8 mouse cellular contexts compared by ENCODE assay signal in genomic region chr2:126674441-126675168, GRCm38 (mm10). TPM values are rescaled to one million over a fixed set of nuclear protein-coding genes. Genes with fewer than 3 reads are reported as not detected.
DNase-seq lines count a peak whose midpoint lies in the region; ATAC-seq and TF ChIP-seq lines count a peak whose summit lies in the region.

No protein-coding gene starts in this region.

- no peak for TF ChIP-seq CTCF in brain, embryonic 14.5 days (IDR thresholded peaks at IDR 0.05; ENCODE audit: borderline replicate concordance, extremely low read depth, insufficient read depth, insufficient read length)

- intact Hi-C loops in left cerebral cortex, postnatal 10 days (cut with DNase I): no loop called here

- peak overlapping the region; percentile 100 for H3K27ac ChIP-seq in hindbrain, embryonic 14.5 days

- peak; percentile 62 for DNase-seq in MN1 (ENCODE audit: low spot score)
- peak; percentile 54 for DNase-seq in brain, embryonic 14.5 days (ENCODE audit: low read depth)
- DNase-seq in forelimb bud, embryonic 11.5 days (ENCODE audit: low read depth, low spot score): peak; percentile 42
- peak; percentile 45 for DNase-seq in hindbrain, embryonic 14.5 days (ENCODE audit: low spot score)
- peak; percentile 15 to 69 for DNase-seq in left cerebral cortex, postnatal 10 days (ENCODE audit: extremely low spot score in 1 of 2, low spot score in 2 of 2)
- peak; percentile 11 to 17 for DNase-seq in right cerebral cortex, postnatal 36 days (ENCODE audit: low spot score in 2 of 2)
- peak; percentile 66 for DNase-seq in yolk sac, embryonic 10.5 days (ENCODE audit: low spot score)

- peak; percentile 75 for ATAC-seq in hindbrain, embryonic 14.5 days (ENCODE audit: low FRiP score)
- ATAC-seq in megakaryocyte progenitor cell, adult 5-6 weeks (replicated peaks; ENCODE audit: poor library complexity): peak; percentile 15

- H3K9me3 ChIP-seq in hindbrain, embryonic 14.5 days (ENCODE audit: control insufficient read depth, low read length): no peaks in the 10 kb centered on the region

- no peaks in the 10 kb centered on the region for H3K36me3 ChIP-seq in hindbrain, embryonic 14.5 days (replicated peaks; ENCODE audit: control insufficient read depth, insufficient read depth)

- peak overlapping the region; percentile 72 for H3K4me2 ChIP-seq in hindbrain, embryonic 14.5 days (replicated peaks)

- H3K4me1 ChIP-seq in hindbrain, embryonic 14.5 days (replicated peaks; ENCODE audit: control insufficient read depth, insufficient read depth, low read length): peaks cover 39% of the 10 kb centered on the region

- no peaks in the 10 kb centered on the region for H3K27me3 ChIP-seq in hindbrain, embryonic 14.5 days (ENCODE audit: control insufficient read depth, insufficient read depth, low read length)

- under 1% methylated on average over 62 of the region's 77 CpGs for WGBS in hindbrain, embryonic 14.5 days

- peak overlapping the region; percentile 99 for H3K9ac ChIP-seq in hindbrain, embryonic 14.5 days

- peak overlapping the region; percentile 96 for H3K4me3 ChIP-seq in hindbrain, embryonic 14.5 days (replicated peaks; ENCODE audit: low read length)

- no peak for TF ChIP-seq POLR2A in brain, embryonic 14.5 days (IDR thresholded peaks at IDR 0.05; ENCODE audit: borderline replicate concordance, extremely low read depth, insufficient read depth, insufficient read length, poor library complexity, severe bottlenecking)

RNA-seq across cellular contexts. Expression of gene Gabpb1, which starts 1.5 kb away (rescaled TPM):
- polyA plus RNA-seq in brain, embryonic 14.5 days (2012; rRNA removed): 37.6 and 41.9 TPM in 2 replicates
- polyA plus RNA-seq in hindbrain, embryonic 14.5 days (2014; fragmentation: Nextera tagmentation; extraction: Ambion mirVana): 41.7 and 43.8 TPM in 2 replicates
- total RNA-seq in left cerebral cortex, postnatal 10 days (2021): 10 to 100 TPM; 21.2 to 22.5 TPM
- total RNA-seq in megakaryocyte progenitor cell, adult 5-6 weeks (2015): 47.8 and 57.2 TPM in 2 replicates
- 26.8 and 40.8 TPM in 2 replicates for total RNA-seq in megakaryocyte progenitor cell, adult 5-6 weeks (2017)

RNA-seq across cellular contexts. Expression of gene Usp8, which starts 32.5 kb away (rescaled TPM):
- polyA plus RNA-seq in brain, embryonic 14.5 days (2012; rRNA removed): 28.0 and 28.8 TPM in 2 replicates
- polyA plus RNA-seq in hindbrain, embryonic 14.5 days (2014; fragmentation: Nextera tagmentation; extraction: Ambion mirVana): 30.0 and 35.2 TPM in 2 replicates
- 10 to 100 TPM; 30.7 to 35.8 TPM for total RNA-seq in left cerebral cortex, postnatal 10 days (2021)
- 48.5 and 52.0 TPM in 2 replicates for total RNA-seq in megakaryocyte progenitor cell, adult 5-6 weeks (2015)
- total RNA-seq in megakaryocyte progenitor cell, adult 5-6 weeks (2017): 52.0 and 62.6 TPM in 2 replicates

RNA-seq across cellular contexts. Expression of gene Hdc, which starts 55.5 kb away (rescaled TPM):
- 2.0 and 2.2 TPM in 2 replicates for polyA plus RNA-seq in brain, embryonic 14.5 days (2012; rRNA removed)
- polyA plus RNA-seq in hindbrain, embryonic 14.5 days (2014; fragmentation: Nextera tagmentation; extraction: Ambion mirVana): 1.1 and 2.5 TPM in 2 replicates
- under 1 TPM; 0.41 to 0.54 TPM for total RNA-seq in left cerebral cortex, postnatal 10 days (2021)
- 51.3 and 54.1 TPM in 2 replicates for total RNA-seq in megakaryocyte progenitor cell, adult 5-6 weeks (2015)
- 90.2 and 102 TPM in 2 replicates for total RNA-seq in megakaryocyte progenitor cell, adult 5-6 weeks (2017)

Comparison
In these comparisons a context has a peak if more than half of its experiments do, and no peak if none do; other contexts are left out.
1. Peak in every context shown above with its lines: DNase-seq, ATAC-seq, H3K4me3 ChIP-seq and H3K27ac ChIP-seq.
2. DNase-seq: peak in every context shown above with its lines; median percentile 66 in yolk sac, embryonic 10.5 days; 62 in MN1; 54 in brain, embryonic 14.5 days; 45 in hindbrain, embryonic 14.5 days; 42 in forelimb bud, embryonic 11.5 days; 42 in left cerebral cortex, postnatal 10 days; 14 in right cerebral cortex, postnatal 36 days.
3. RNA of gene Hdc, which starts 55.5 kb away (total RNA-seq): 51.3 to 102 TPM in megakaryocyte progenitor cell, adult 5-6 weeks; 0.41 to 0.54 TPM in left cerebral cortex, postnatal 10 days; every median in the first group is over 10 times any median in the second.